ENCODE assay signal across 17 mouse cellular contexts in the genomic region with DNA sequence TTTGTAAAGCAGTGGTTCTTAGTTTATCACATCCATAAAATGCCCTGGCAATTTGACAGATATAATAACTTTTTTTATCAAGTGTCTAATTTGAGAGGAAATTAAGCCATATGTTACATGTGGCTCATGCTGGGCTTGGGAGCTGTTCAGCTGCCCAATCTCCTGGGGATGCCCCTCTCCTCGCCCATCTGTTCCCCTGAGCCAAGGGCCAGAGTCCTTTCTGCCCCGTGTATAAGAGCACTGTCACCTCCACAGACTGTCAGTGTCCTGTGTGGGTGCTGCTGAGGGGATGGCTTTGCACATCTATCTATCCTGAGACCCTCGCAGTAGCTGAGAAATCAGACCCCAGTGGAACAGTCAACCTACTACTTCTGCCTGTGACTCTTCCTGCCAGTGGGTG.
DNase-seq lines count a peak whose midpoint lies in the region; ATAC-seq and TF ChIP-seq lines count a peak whose summit lies in the region.
"Had no signal": no experiment of that assay in that cellular context is flagged by ENCODE, and none has a peak within 500 bp of the region (broad histone marks: within the 10 kb centered on the region; RNA-seq: fewer than 3 reads in every experiment).

No protein-coding gene starts in this region.

- H3K36me3 ChIP-seq in neural tube, embryonic 13.5 days = no peaks in the 10 kb centered on the region
- H3K36me3 ChIP-seq in kidney, embryonic 15.5 days = no peaks in the 10 kb centered on the region
- no peaks in the 10 kb centered on the region for H3K36me3 ChIP-seq in heart, embryonic 11.5 days (ENCODE audit: control insufficient read depth, insufficient read depth, low read length)
- H3K36me3 ChIP-seq: forebrain, embryonic 10.5 days had no signal

- H3K4me3 ChIP-seq in neural tube, embryonic 13.5 days = no peak overlapping the region
- H3K4me3 ChIP-seq in cerebellum, adult 2 months (replicated peaks; ENCODE audit: insufficient read depth, low read depth, low read length) = no peak overlapping the region
- H3K4me3 ChIP-seq in kidney, embryonic 15.5 days (replicated peaks) = no peak overlapping the region
- H3K4me3 ChIP-seq in heart, embryonic 11.5 days (ENCODE audit: low read depth, low read length) = no peak overlapping the region
- H3K4me3 ChIP-seq: forebrain, embryonic 10.5 days had no signal

- TF ChIP-seq POLR2A in cerebellum, adult 2 months (IDR thresholded peaks at IDR 0.05; ENCODE audit: borderline replicate concordance, insufficient read depth, low read length) = no peak

- H3K9me3 ChIP-seq in neural tube, embryonic 13.5 days = no peaks in the 10 kb centered on the region
- no peaks in the 10 kb centered on the region for H3K9me3 ChIP-seq in kidney, embryonic 15.5 days (replicated peaks)
- H3K9me3 ChIP-seq in heart, embryonic 11.5 days (replicated peaks; ENCODE audit: control insufficient read depth, low read length) = no peaks in the 10 kb centered on the region

- no peak for DNase-seq in neural tube, embryonic 10.5 days (ENCODE audit: extremely low spot score, low spot score)
- DNase-seq in cerebellum, adult 2 months = peak; percentile 85 to 93
- peak; percentile 82 to 84 for DNase-seq in cerebellum, postnatal 36 days
- no peak for DNase-seq in spleen, postnatal 10 days (ENCODE audit: low spot score in 2 of 2)
- DNase-seq: adrenal gland, adult 8-10 months; forebrain, postnatal 0 days; heart, postnatal 36 days; liver; lung, postnatal 14 days; spleen, adult 18-20 months; thymus, adult 18-20 months had no signal

- no peak for TF ChIP-seq CTCF in cerebellum, adult 2 months (IDR thresholded peaks at IDR 0.05; ENCODE audit: borderline replicate concordance, insufficient read depth, low read depth, low read length)

- H3K4me2 ChIP-seq in neural tube, embryonic 13.5 days = no peak overlapping the region
- H3K4me2 ChIP-seq in kidney, embryonic 15.5 days = no peak overlapping the region
- H3K4me2 ChIP-seq in heart, embryonic 11.5 days = no peak overlapping the region
- H3K4me2 ChIP-seq: hindbrain, embryonic 14.5 days had no signal

- 50% methylated on average over 3 of the region's 3 CpGs for WGBS in neural tube, embryonic 13.5 days
- 8% methylated on average over 3 of the region's 3 CpGs for WGBS in cerebellum, adult 2 months
- 70% methylated on average over 3 of the region's 3 CpGs for WGBS in kidney, embryonic 15.5 days
- WGBS in heart, embryonic 11.5 days (ENCODE audit: insufficient replicate concordance) = 72% methylated on average over 3 of the region's 3 CpGs

- H3K9ac ChIP-seq in neural tube, embryonic 13.5 days = no peak overlapping the region
- H3K9ac ChIP-seq in kidney, embryonic 15.5 days = no peak overlapping the region
- no peak overlapping the region for H3K9ac ChIP-seq in heart, embryonic 11.5 days (ENCODE audit: low read depth, low read length)
- H3K9ac ChIP-seq: forebrain, postnatal 0 days; hindbrain, embryonic 14.5 days had no signal

- H3K27me3 ChIP-seq in neural tube, embryonic 13.5 days = no peaks in the 10 kb centered on the region
- H3K27me3 ChIP-seq in cerebellum, adult 2 months (ENCODE audit: control insufficient read depth, insufficient read depth, low read length) = no peaks in the 10 kb centered on the region
- peaks cover 24% of the 10 kb centered on the region for H3K27me3 ChIP-seq in kidney, embryonic 15.5 days
- no peaks in the 10 kb centered on the region for H3K27me3 ChIP-seq in heart, embryonic 11.5 days (ENCODE audit: control insufficient read depth, insufficient read depth, low read length)

- H3K27ac ChIP-seq in neural tube, embryonic 13.5 days (replicated peaks) = peak overlapping the region; percentile 20
- H3K27ac ChIP-seq in cerebellum, adult 2 months (ENCODE audit: insufficient read depth, low read length) = peak overlapping the region; percentile 74; the same call in 1 of the 2 replicates
- no peak overlapping the region for H3K27ac ChIP-seq in kidney, embryonic 15.5 days
- H3K27ac ChIP-seq in heart, embryonic 11.5 days (ENCODE audit: low read depth, low read length) = no peak overlapping the region
- H3K27ac ChIP-seq: forebrain, embryonic 10.5 days; hindbrain, embryonic 14.5 days had no signal

- ATAC-seq in neural tube, embryonic 13.5 days (ENCODE audit: low read depth) = 0 out of 2 replicates have a peak, but pooled peaks have one; percentile 28
- no peak for ATAC-seq in kidney, embryonic 15.5 days (replicated peaks; ENCODE audit: low FRiP score)
- ATAC-seq in heart, embryonic 11.5 days (replicated peaks; ENCODE audit: insufficient number of reproducible peaks, low FRiP score, low TSS enrichment) = no peak
- ATAC-seq: forebrain, postnatal 0 days; midbrain, embryonic 16.5 days had no signal

- H3K4me1 ChIP-seq in neural tube, embryonic 13.5 days (replicated peaks) = peaks cover 51% of the 10 kb centered on the region
- peaks cover 33% of the 10 kb centered on the region for H3K4me1 ChIP-seq in cerebellum, adult 2 months (ENCODE audit: control insufficient read depth, insufficient read depth, low read length)
- peaks cover 28% of the 10 kb centered on the region for H3K4me1 ChIP-seq in kidney, embryonic 15.5 days
- H3K4me1 ChIP-seq in heart, embryonic 11.5 days (ENCODE audit: control insufficient read depth, insufficient read depth, low read length) = no peaks in the 10 kb centered on the region
- H3K4me1 ChIP-seq: forebrain, embryonic 10.5 days had no signal

Comparison
In these comparisons a context has a peak if more than half of its experiments do, and no peak if none do; other contexts are left out.
1. H3K27ac ChIP-seq: peak in neural tube, embryonic 13.5 days (single experiment) and cerebellum, adult 2 months (single experiment); none in kidney, embryonic 15.5 days (single experiment) and heart, embryonic 11.5 days (single experiment).
2. DNase-seq: peak in cerebellum, adult 2 months (2 of 2) and cerebellum, postnatal 36 days (2 of 2); none in neural tube, embryonic 10.5 days (single experiment) and spleen, postnatal 10 days (0 of 2).